Mouse (Mus musculus) intestine, embryonic 14.5 days (tissue): Measurements from ENCODE around the gene Rad54l. TPM values are rescaled to one million over a fixed set of nuclear protein-coding genes. Genes with fewer than 3 reads are reported as not detected.

ENCODE experiments used
- ATAC-seq: fragments of 200-750 bp; cut with Nextera tagmentation; replicated peaks from 2 replicates; pipeline ENCODE4 v1.8.0; 2017; ENCODE audit warnings: low read depth, moderate number of reproducible peaks, moderate TSS enrichment, moderate library complexity; ENCODE audit not compliant: low FRiP score, low TSS enrichment
- DNase-seq: peaks from one replicate; pipeline ENCODE4 v3.0.0-alpha.2; 2018; ENCODE audit warnings: low spot score
- H3K27ac ChIP-seq: fragments of 300-500 bp; sonication (generic); 2 replicates; pipeline ENCODE4 v1.5.1; 2014; ENCODE audit warnings: low read depth, mild to moderate bottlenecking, control low read depth
- H3K27me3 ChIP-seq: fragments of 300-500 bp; sonication (generic); replicated peaks from 2 replicates; pipeline ENCODE4 v1.6.1; 2014; ENCODE audit warnings: low read length, control low read depth; ENCODE audit not compliant: control insufficient read depth, insufficient read depth
- H3K36me3 ChIP-seq: fragments of 300-500 bp; sonication (generic); 2 replicates; pipeline ENCODE4 v1.6.1; 2014; ENCODE audit warnings: low read length, control low read depth; ENCODE audit not compliant: control insufficient read depth, insufficient read depth
- H3K4me1 ChIP-seq: fragments of 300-500 bp; sonication (generic); replicated peaks from 2 replicates; pipeline ENCODE4 v1.6.1; 2014; ENCODE audit warnings: low read length, control low read depth, mixed read lengths; ENCODE audit not compliant: control insufficient read depth, insufficient read depth
- H3K4me2 ChIP-seq: fragments of 300-500 bp; sonication (generic); 2 replicates; pipeline ENCODE4 v1.6.1; 2014; ENCODE audit warnings: low read length
- H3K4me3 ChIP-seq: fragments of 300-500 bp; sonication (generic); 2 replicates; pipeline ENCODE4 v1.5.1; 2014; ENCODE audit warnings: low read depth, low read length, control low read depth, mixed read lengths
- H3K9ac ChIP-seq: fragments of 300-500 bp; sonication (generic); 2 replicates; pipeline ENCODE4 v1.6.1; 2014; ENCODE audit warnings: mild to moderate bottlenecking, low read length
- H3K9me3 ChIP-seq: fragments of 300-500 bp; sonication (generic); 2 replicates; pipeline ENCODE4 v1.6.1; 2016; ENCODE audit warnings: low read length, control low read depth; ENCODE audit not compliant: control insufficient read depth
- WGBS: fragments of 180-500 bp; shearing (Covaris S2); extraction: QIAGEN DNeasy Blood & Tissue Kit; methylation state at CpG from one replicate; pipeline ENCODE4 v1.1.7; 2014; 5-methylcytosine and 5-hydroxymethylcytosine counted together
- polyA plus RNA-seq: library from polyadenylated mRNA; unstranded; fragments of >200 nt; fragmentation: Nextera tagmentation; extraction: Ambion mirVana; gene quantifications from 2 replicates; pipeline ENCODE4 v1.2.1, GENCODE M21; 2014

Gene Rad54l
- 33.0 and 36.5 TPM in 2 replicates for polyA plus RNA-seq

DNA sequence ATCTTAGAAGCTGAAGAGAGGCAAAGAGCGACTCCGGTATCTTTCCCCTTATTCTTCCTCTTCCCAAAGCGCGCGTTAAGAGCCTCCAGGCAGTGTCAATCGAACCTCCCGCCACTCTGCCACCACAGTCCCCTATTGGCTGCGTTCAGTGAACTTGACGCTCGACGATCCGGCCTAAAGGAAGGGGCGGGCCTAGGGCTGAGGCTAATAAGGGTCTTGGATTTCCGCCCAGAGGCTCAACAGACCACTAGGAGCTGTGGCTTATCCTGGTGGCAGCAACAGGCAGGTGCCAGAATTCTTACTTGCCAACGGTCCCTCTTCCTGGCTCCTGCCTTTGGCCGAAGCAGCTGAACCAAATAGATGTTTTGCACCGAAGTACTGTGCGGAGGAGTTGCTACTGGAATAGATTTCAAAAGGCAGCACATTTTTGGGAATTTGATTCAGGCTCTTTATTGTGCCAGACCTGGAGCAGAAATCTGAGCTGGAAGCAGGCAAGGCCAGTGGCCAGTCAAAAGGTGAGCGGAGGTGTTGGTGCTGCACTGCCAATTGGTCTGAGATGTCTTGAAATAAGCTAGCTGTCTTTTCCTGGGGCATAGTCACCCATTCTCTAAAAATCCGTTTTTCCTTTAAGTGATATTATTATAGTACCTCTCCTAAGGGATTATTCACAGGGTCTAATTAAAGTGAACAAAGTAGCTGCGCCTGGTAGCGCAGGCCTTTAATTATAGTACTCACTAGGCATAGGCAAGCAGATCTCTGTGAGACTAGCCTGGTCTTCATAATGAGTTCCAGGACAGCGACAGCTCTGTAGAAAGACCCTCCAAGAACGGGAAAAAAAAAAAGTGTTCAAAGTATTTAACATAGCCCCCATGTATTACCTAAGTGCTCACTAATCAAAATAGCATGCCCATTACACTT is at the start of gene Rad54l, which contains the start of gene Pomgnt1:
Gene Rad54l (minus strand): TSS at position 89 of the 918 bp plus-strand sequence.
Gene Pomgnt1 (plus strand): TSS at position 239 of the 918 bp plus-strand sequence.
- H3K36me3 ChIP-seq = 0 out of 2 replicates have a peak, but pooled peaks cover 6% of the 10 kb centered on the region
- H3K9me3 ChIP-seq = no peaks in the 10 kb centered on the region
- DNase-seq (peak; percentile 89), ATAC-seq (peak; percentile 96)
- H3K4me2 ChIP-seq = peak within 1 kb of the TSS; percentile 59
- H3K9ac ChIP-seq = peak within 1 kb of the TSS; percentile 50
- peak within 1 kb of the TSS; percentile 19; the same call in 1 of the 2 replicates for H3K27ac ChIP-seq
- H3K4me3 ChIP-seq = peak within 1 kb of the TSS; percentile 53
- 6% methylated on average over 24 of the region's 24 CpGs for WGBS
- H3K27me3 ChIP-seq = no peaks in the 10 kb centered on the region
- peaks cover 10% of the 10 kb centered on the region for H3K4me1 ChIP-seq

DNA sequence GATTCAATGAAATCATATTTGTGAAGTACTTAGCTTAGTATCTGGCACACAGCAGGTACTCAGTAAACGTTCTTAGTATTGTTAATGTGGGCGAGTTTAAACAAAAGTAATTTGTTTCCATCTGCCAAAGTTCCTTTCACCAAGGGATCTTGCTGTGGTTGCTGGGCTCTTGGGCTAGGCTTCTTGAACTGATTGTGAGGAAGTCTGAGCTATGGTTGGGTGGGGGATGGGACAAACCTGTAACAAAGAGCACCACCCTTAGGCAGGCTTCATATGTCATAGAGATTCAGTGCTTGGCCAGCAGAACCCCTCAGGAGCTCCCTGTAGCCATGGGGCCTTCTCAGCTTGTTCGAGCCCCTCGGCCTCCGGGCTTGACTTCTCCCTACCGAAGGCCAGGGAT is 49.6 kb upstream of the Rad54l start, which contains the start of the genes 1700042G07Rik and Gm49337:
Gene 1700042G07Rik (plus strand): TSS at position 301 of the 400 bp plus-strand sequence.
Gene Gm49337 (plus strand): TSS at position 313 of the 400 bp plus-strand sequence.
- Histone ChIP-seq H3K9ac (no peak within 1 kb of the TSS), H3K4me2 (no peak within 1 kb of the TSS), H3K4me1 (peaks cover 28% of the 10 kb centered on the region), H3K36me3 (no peaks in the 10 kb centered on the region), H3K9me3 (no peaks in the 10 kb centered on the region), H3K4me3 (no peak within 1 kb of the TSS), H3K27me3 (no peaks in the 10 kb centered on the region), H3K27ac (no peak within 1 kb of the TSS)
- DNase-seq = no peak
- WGBS = 87% methylated on average over 6 of the region's 6 CpGs
- ATAC-seq = no peak

DNA sequence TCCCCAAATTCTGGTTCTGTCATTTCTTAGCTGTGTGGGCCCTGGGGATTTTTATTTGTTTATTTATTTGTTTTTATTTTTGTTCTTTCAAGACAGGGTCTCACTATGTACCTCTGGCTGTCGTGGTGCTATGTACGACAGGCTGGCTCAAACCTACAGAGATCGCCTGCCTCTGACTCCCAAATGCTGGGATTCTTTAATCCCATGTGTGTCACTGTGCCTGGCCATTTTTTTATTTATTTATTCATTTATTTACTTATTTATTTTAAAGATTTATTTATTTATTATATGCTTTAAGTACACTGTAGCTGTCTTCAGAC is 45.8 kb upstream of the Rad54l start:
- ATAC-seq (no peak), DNase-seq (no peak)
- Histone ChIP-seq H3K27ac (no peak overlapping the region), H3K4me1 (peaks cover 1% of the 10 kb centered on the region; the same call in 1 of the 2 replicates), H3K9ac (no peak overlapping the region), H3K36me3 (no peaks in the 10 kb centered on the region), H3K4me3 (no peak overlapping the region), H3K4me2 (no peak overlapping the region), H3K9me3 (no peaks in the 10 kb centered on the region), H3K27me3 (no peaks in the 10 kb centered on the region)
- 78% methylated on average over 3 of the region's 3 CpGs for WGBS

DNA sequence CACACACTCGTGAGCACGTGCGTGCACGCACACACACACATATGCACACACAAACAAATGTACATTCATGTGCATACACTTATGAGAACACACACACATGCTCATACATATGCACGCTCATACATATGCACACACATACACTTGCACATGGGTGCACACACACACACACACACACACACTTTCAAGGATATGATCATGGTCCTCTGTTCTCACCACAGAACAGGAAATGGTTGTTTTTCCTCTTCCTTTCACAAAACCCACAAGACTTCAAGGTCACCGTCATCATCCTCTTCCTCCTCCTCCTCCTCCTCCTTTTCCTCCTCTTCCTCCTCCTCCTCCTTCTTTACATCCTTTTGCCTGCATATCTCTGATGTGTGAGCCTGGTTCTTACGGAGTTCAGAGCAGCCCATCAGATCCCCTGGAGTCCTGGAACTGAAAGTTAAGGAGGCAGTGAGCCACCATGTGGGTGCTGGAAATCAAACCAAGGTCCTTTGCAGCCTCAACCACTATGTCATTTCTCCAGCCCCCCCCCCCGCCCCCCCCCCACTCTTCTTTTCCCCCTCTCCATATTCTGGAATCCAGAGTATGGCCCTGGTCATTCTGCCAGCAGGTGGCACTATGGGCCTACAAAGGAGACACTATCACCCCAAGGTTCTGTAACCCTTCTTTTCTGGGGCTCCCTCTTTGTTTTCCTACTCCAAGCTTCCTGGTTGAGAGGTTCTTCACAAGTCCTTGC is 45.3 kb upstream of the Rad54l start:
- peak; percentile 83 for DNase-seq
- Histone ChIP-seq H3K36me3 (no peaks in the 10 kb centered on the region), H3K27me3 (no peaks in the 10 kb centered on the region), H3K9ac (no peak overlapping the region), H3K9me3 (no peaks in the 10 kb centered on the region), H3K27ac (no peak overlapping the region), H3K4me2 (no peak overlapping the region), H3K4me3 (no peak overlapping the region), H3K4me1 (no peaks in the 10 kb centered on the region)
- 82% methylated on average over 7 of the region's 8 CpGs for WGBS
- peak; percentile 40; the same call in 1 of the 2 replicates for ATAC-seq

DNA sequence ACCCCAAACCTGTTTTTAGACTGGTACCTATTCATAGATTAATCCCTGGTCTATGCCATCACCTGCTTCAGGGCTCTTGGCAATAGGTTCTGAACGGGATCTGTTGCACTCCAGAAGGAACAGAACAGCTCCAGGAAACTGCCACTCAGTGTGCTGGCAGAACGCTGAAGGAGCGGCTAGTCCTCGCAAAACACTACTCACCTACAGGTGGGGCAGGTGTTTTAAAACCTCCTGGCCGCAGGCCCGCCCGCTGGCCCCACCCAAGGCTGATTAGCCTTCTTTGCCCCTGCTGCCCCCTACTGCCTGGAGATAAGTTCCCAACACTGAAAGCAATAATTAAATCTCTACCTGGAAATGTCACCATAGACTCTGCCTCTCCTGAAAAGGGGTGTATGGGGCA is 43.9 kb upstream of the Rad54l start, which contains the start of gene Tspan1:
Gene Tspan1 (minus strand): TSS at position 198 of the 400 bp plus-strand sequence.
- H3K9ac ChIP-seq = no peak within 1 kb of the TSS
- H3K4me3 ChIP-seq = no peak within 1 kb of the TSS
- no peaks in the 10 kb centered on the region for H3K27me3 ChIP-seq
- DNase-seq = no peak
- ATAC-seq = no peak; the same call in 1 of the 2 replicates
- 21% methylated on average over 7 of the region's 7 CpGs for WGBS
- H3K4me1 ChIP-seq = no peaks in the 10 kb centered on the region
- no peak within 1 kb of the TSS for H3K27ac ChIP-seq
- no peak within 1 kb of the TSS; the same call in 1 of the 2 replicates for H3K4me2 ChIP-seq
- H3K9me3 ChIP-seq = no peaks in the 10 kb centered on the region
- H3K36me3 ChIP-seq = no peaks in the 10 kb centered on the region

DNA sequence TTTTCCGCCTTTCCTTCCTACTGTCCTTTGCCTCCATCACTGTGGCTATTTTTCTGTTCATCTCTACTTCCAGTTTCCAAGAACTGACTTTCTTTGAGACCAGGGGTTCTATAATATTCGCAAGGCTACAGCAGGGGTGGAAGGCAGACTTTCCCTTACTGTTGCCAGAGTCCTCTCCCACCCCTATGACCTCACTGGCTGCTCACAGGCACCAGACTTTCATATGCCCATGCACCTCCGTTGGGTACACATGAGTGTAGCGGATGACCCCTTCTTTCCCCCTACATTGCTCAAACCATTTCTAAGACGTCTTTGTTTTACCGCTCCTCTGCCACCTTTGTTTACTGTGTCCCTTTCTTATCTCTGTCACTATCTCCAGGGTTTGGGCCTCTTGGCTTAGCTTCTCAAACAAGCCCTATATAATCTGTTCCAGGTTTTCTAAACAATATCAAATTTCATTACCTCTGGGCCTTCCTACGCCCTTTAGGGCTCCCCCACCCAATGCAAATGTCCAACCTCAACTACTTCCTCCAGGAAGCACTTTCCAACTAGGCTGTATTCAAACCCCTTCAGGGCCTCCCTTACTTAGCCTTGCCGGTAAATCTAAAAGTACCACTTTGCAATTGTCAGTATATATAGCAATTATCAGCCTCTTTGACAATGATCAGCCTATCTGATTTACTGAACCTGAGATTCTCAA is 42.4 kb upstream of the Rad54l start:
- 33% methylated on average over 8 of the region's 8 CpGs for WGBS
- Histone ChIP-seq H3K9ac (no peak overlapping the region), H3K4me2 (0 out of 2 replicates have a peak overlapping the region, but pooled peaks have one; percentile 8), H3K4me3 (no peak overlapping the region), H3K4me1 (no peaks in the 10 kb centered on the region), H3K27me3 (no peaks in the 10 kb centered on the region), H3K27ac (peak overlapping the region; percentile 14; the same call in 1 of the 2 replicates), H3K36me3 (0 out of 2 replicates have a peak, but pooled peaks cover 11% of the 10 kb centered on the region), H3K9me3 (no peaks in the 10 kb centered on the region)
- no peak for DNase-seq
- 0 out of 2 replicates have a peak, but pooled peaks have one; percentile 20 for ATAC-seq

DNA sequence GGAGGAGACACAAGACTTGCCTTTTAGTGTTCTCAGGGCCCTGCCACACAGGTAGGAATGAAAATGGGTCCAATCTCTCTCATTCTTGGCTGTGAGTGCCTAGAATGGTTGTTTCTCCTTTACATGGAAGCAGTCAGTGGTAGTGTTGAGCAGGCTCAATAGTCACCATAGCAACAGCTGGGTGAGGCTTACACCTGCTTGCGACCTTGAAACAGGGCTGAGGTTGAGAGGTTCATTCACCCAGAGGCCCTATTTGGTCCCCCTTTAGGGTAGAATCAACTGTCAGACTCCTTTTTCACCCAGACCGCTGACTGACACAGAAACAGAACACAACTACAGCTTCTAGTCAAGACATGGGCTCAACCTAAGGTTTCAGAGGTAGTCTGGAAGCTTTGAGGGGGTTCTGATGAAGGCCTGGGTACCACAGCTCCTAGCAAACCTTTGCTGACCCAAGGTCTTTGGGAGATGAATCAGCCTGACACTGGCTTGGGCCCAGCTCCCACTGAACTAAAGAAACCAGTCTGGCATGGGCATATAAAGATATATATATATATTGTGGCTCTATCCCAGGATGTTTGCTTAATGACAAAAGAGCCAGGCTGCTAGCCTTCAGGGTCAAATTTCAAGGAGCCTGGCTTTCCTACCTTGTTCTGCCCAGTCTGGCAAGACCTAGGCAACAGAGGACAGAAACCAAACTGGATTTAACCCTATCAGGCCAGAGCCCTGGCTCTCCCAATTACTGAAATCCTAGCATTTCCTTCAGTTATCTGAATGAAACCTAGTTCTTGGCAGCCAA is 41.5 kb upstream of the Rad54l start:
- Histone ChIP-seq H3K4me2 (no peak overlapping the region), H3K9ac (no peak overlapping the region), H3K9me3 (no peaks in the 10 kb centered on the region), H3K4me1 (no peaks in the 10 kb centered on the region), H3K4me3 (no peak overlapping the region), H3K27me3 (no peaks in the 10 kb centered on the region), H3K27ac (peak overlapping the region; percentile 14; the same call in 1 of the 2 replicates), H3K36me3 (peaks cover 18% of the 10 kb centered on the region; the same call in 1 of the 2 replicates)
- ATAC-seq (no peak), DNase-seq (no peak)
- WGBS = 68% methylated on average over 2 of the region's 2 CpGs
